Mouse (Mus musculus) cerebellum, postnatal 25 days (tissue): ENCODE data around the gene Tyw3.
A peak's percentile ranks its signal among the peaks of the same experiment; 100 is the strongest.
"Not testable (repeated sequence)": the region's sequence is repeated elsewhere in the genome, so short reads cannot be mapped to it uniquely, and the experiment has no call there.

ENCODE experiments used
- DNase-seq, 2 experiments: peaks; one replicate each; pipeline ENCODE4 v3.0.0; 2021; ENCODE audit warnings: mixed read lengths in 2 of 2

Gene Tyw3

DNA sequence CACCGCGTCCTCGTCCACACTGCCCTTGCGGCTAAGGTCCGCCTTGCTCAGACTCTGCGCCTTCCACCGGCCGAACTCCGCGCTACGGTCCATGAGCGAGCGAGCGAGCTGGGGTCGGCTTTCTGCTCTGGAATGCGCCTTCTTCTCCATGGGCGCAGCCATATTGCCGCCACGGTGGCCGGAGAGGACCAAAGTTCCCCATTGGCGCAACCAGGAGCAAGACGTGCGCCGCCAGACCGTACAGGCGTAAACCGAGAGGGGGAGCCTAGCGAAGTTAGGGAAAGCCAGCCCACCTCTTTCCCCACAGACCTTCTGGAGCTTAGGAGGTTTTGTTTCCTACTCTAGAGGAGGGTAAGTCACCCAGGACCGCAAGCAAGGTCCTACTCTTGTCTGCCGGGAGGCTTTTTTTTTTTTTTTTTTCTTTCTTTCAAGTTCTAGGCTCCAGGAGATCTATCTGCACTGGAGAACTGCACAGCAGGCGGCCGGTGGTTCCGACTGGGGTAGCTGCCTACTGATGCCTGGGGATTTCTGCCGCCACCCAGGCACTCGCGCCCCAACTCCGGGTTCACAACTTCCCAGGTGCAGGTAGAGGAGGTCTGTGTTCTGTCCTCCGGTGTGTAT, at the start of gene Tyw3:
Gene Tyw3 (minus strand): TSS at position 171 of the 621 bp plus-strand sequence.
- DNase-seq: peak; percentile 99 to 100

DNA sequence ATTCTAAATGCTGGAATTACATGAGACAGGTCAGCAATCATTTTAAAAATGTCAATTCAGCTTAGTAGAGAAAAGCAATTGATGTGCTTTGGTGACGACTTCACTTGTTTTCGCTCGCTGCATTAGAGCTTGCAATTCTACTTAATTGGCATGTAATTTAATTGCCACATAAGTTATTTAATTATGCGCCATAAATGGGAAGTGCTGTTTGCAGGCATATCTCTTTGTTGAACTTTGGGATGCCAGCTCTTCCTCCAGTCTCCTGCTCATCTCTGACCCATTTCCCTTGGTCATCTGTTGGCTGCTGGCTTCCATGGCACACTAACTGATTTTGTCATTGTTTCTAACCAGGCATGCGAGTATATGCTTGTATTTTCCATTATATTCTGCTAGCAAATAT, 36.2 kb upstream of the Tyw3 start:
- DNase-seq: no peak

DNA sequence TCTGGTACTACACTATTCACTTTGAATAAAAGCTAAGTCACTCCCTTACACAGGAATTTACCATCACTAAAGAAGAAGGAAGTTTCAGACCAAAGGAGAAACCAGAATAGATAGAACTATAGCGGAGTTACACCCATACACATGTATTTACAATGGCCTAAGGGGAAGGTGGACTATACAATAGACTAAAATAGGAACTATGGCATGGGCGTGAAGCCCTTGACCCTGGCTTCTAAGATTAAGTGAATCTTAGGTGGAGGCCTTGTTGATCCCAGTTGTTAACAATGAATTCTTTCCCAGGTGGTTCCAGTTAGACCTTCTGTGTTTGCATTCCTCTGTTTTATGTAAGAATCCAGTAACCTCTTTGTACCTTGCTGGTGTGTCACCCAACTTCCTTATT, 34.4 kb upstream of the Tyw3 start:
- not testable (repeated sequence) for DNase-seq

DNA sequence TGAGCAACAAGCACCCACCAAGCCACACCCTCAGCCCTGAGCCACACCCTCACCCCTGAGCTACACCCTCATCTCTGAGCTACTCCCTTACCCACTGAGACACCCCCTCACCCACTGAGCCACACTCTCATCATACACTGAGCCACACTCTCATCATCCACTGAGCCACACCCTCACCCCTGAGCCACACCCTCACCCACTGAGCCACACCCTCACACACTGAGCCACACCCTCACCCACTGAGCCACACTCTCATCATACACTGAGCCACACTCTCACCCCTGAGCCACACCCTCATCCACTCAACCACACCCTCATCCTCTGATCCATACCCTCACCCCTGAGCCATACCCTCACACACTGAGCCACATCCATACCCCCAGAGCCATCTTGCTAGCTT, 31.4 kb upstream of the Tyw3 start:
- no peak for DNase-seq

DNA sequence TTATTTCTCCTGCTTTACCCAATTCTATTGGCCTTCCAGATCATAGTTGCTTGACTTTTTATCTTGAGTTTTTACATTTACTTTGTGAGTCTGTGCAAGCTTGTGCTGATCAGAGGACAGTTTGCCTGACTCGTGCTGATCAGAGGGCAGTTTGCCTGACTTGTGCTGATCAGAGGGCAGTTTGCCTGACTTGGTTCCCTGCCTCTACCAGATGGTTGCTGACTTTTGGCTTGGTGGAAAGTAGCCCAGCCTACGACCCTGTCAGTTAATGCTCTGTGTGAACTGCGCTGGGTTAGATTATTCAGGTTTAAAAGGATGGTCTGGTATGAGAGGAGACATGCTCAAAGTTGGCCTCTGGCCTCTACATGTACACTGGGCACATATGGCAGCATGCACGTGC, 19.2 kb upstream of the Tyw3 start:
- DNase-seq: no peak

DNA sequence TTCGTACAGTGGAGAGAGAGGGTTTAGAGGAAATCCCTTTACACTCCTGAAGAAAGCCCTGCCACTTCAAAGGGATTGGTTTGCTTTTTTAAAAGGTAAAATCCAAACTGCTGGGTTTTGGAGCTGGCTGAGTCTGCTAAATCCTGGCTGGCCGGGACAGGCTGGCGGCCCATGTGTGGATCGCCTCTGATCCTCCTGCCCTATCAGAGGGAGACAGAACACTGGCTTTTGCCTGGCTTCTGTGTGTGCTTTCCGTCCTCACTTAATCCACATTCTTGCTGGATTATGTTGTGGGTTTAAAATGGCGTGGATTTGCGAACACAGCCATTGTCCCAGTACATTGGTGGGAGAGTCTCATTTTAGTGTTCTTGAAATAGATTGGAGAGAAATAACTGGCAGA, 18.4 kb upstream of the Tyw3 start:
- no peak for DNase-seq

DNA sequence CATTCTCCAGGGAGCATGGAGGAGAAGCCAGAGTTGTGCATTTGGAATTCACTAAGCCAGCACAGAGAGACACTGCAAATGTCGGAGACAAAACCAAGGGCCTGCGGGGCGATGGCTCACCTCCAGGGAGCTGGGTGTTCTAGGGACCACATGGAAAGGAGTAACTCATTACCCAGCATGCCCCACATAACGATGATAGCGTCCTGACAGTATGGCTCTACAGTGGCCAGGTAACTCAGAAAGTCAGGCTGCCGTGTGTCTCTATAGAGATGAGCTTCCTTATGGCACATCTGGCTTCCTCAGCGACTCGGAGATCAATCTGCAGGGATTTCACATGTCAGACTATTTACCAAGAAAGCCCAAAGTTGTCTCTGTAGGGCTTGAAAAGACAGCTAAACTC, 17.9 kb upstream of the Tyw3 start:
- DNase-seq: no peak

DNA sequence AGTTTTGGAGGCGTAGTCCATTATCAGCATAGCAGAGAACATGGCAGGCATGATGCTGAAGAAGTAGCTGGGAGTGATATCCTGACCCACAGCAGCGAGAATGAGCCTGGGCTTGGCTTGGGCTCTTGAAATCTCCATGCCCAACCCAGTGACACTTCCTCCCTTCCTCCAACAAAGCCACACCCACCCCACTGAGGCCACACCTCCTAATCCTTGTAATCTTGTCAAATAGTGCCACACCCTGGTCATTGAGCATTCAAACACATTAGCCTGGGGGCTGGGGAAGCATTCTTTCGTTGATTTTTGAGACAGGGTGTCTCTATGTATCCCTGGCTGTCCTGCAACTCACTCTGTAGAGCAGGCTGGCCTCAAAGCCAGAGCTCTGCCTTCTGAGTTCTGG, 15.0 kb upstream of the Tyw3 start:
- DNase-seq: no peak

DNA sequence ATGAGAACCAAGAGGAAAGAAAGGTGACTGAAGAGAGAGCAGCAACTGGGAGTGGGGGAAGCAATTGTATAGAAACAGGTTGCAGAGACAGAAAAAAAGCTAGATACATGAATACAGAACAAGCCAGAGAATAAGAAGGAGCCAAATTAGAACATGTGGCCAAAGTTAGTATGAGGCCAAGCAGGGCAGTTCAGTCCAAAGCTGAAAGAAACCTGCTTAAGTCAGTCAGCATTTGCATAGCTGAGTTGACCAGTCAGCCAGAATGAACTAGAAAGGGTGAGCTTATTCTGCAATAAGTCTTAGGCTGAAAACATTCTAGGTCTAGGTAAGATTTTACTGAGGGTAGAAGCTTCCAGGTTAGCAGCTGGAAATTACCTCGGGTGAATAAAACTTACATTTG, 11.0 kb upstream of the Tyw3 start:
- DNase-seq: no peak

DNA sequence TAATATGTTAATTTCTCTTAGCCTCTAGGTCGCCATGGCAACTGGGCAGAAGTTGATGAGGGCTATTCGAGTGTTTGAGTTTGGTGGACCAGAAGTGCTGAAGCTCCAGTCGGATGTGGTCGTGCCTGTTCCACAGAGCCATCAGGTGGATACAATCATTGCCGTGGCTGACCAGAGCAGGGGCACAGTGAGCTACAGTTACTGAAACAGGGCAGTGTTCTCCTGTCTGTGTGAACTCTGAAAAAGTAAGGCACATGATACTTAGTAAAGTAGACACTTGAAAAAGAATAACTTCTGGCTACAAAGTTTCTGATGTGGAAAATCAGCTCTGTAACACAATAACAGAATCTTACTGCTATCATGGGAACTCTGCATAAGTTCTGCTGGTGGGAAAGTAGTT, 8.0 kb upstream of the Tyw3 start:
- DNase-seq: no peak

DNA sequence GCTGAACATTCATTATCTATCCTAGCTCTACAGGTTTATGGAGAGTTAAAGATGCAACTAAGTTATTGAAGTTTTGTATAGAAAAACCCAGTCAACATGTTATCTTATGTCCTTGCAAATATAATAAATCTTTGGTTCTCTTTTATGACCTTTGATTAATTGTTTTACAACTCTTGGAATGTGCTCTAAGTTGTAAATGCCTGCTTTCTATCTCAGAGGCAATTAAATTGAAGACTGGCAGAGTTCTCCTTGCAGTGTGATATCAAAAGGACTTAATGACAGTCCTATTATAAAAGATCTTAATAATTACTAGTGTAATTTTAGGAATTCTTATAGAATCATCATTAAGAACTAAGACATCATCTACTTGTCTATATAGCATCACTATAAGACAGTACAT, 5.2 kb upstream of the Tyw3 start:
- no peak for DNase-seq

DNA sequence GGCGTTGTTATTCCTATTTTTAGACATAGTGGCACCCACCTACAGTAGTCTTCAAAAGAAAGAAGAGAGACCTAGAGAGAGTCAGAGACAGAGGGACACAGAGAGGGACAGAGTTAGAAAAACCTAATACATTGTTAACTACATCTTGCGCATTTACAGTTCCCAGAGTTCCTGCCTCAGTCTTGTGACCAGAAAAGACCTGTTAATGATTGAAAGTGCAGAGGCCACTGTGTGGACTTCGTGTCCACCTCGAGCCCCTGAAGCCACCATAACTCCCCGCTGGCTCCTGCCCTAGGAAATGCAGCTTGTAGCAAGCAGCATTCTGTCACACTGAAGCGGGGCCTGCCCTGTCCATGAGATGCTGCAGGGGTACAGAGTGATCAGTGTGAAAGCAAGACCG, 657 bp upstream of the Tyw3 start:
- DNase-seq: peak in 1 of 2 experiments; percentile 20

DNA sequence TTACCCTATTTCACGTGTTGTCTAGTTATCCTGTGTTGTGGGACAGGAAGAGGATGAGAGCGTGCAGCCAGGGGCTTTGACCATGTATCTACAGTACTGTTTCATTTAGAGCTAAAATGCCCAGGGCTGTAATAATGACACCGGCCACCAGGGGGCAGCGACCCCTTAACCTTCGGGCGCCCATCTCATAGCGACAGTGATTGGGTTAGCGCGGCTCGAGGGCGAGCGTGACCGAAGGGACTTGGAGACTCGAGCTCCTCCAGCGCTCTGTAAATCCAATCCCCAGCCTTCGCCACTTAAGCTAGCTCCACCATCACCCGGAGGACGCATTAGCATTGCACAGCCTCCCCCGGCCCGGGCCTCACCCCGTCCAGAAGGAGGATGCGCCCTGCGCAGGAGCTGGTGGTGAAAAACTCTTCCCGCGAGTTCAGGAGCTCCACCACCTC, 393 bp downstream of the Tyw3 start, which contains the start of gene Cryz:
Gene Cryz (plus strand): TSS at position 224 of the 446 bp plus-strand sequence.
- DNase-seq: peak; percentile 96

DNA sequence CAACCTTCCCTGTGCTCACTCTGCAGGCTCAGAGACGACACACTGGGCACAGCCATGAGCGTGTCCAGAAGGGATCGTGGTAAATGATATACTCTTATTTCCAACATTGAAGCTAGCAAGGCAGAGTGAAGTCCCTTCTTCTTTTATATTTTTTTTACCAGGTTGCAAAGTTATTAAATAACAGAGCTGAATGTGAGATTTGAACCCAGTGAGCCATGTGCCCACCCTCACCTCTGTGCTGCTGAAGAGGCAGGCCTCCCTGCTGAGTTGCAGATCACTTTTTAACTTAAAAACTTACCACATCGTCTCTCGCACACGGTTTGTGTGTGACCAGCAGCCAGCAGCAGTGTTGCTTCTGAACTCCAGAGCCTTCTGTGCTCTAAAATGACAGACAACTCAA, 2.7 kb downstream of the Tyw3 start:
- DNase-seq: no peak

DNA sequence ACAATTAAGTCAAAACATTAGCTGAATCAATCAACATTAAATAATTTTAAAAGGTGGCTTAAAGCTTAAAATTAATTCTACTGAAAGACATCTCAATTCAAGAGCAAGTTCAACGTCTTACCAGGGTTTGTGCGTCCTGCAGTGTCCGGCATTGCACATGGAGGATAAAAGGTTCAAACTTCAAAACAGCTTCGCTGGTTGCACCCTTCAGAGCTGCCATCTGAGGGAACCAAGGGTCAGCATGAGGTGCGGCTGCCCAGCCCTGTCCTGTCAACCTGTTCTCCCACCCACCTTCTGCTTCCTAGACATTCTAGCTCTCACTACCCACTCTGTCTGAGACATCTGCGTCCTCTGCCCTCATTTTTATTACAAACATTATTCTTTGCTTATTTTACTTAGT, 3.3 kb downstream of the Tyw3 start:
- DNase-seq: no peak

DNA sequence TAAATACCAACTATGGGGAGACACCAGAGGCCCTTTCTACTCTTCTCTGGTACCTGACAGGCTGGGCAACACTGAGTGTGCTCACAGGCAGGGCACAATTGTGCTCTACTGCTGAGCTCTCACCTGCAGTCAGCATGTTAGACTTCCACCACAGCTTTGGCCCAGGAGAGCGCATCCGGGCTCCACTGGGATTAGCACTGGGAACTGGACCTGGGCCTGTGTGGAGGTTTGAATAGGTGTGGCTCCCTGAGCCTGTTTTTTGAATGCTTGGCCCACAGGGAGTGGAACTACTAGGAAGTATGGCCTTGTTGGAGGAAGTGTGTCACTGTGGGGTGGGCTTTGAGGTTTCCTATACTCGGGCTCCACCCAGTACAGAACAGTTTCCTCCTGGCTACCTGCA, 5.3 kb downstream of the Tyw3 start:
- DNase-seq: no peak

DNA sequence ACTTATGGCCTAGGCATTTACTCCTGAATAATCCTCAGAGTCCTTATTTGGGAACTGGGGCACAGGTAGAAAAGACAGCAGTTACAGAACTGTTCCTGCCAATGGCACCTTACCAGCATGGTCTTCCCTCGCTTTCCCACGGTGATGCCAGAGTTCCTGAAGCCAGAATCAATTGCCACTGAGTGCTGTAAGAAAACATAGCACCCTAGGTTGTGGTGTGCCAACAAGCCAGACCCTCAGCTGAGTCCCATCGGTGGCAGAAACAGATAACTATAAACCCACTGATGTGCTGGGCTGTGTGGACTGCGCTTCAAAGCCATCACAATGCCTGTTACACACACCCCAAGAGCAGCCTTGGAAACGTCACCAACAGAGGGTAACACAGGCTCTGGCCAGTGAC, 5.9 kb downstream of the Tyw3 start:
- no peak for DNase-seq

DNA sequence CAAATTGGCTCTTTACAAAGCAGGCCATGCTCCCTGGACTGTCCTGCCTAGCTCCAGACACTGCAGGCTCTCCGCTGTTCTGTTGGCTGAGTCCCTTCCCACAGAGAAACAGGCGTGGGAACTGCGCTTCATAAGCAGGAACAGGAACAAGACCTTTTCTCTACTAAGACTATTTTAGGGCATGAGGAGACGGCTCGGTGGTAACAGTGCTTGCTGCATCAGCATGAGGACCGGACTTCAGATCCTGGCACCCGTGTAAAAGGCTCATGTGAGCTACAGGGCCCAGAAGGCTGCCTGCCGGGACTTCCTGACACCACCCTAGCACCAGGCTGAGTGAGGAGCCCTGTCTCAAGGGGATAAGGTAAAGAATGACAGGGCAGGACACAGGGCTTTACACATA, 12.6 kb downstream of the Tyw3 start:
- DNase-seq: no peak

DNA sequence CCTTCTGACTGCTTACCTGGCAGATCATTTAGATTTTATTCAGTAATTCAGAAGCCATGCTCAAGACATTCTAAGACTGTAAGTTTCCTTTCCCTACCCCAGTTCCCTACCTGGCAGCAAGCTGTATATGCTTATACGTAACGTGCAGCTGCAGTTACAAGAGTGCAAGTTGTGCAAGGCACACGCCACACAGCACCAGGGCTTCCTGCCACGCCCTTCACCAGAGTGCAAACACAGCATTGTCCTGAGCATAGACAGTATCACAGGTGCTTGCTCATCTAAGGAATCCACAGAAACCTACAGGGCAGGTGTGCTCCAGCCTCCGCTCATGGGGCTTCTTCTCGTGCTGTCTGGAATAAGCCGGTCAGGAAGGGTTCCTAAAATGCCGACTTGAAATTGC, 19.0 kb downstream of the Tyw3 start:
- no peak for DNase-seq

DNA sequence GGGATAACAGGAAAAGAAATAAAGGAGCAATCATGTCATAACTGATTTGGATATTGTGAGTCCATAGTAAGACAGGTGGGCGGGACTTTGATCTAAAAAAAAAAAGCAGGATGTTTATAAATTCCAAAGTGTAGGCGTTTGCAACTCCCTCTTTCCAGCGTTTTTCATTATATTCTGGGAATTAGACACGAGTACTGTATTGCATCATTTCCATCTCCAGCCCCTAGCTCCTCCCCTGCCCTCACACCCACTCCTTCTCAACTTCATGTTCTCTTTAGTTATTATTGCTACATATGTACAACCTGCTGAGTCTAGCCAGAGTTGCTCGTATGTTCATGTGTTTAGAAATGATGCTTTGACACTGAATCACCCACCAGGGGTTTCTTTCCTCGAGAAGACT, 23.2 kb downstream of the Tyw3 start:
- no peak for DNase-seq

DNA sequence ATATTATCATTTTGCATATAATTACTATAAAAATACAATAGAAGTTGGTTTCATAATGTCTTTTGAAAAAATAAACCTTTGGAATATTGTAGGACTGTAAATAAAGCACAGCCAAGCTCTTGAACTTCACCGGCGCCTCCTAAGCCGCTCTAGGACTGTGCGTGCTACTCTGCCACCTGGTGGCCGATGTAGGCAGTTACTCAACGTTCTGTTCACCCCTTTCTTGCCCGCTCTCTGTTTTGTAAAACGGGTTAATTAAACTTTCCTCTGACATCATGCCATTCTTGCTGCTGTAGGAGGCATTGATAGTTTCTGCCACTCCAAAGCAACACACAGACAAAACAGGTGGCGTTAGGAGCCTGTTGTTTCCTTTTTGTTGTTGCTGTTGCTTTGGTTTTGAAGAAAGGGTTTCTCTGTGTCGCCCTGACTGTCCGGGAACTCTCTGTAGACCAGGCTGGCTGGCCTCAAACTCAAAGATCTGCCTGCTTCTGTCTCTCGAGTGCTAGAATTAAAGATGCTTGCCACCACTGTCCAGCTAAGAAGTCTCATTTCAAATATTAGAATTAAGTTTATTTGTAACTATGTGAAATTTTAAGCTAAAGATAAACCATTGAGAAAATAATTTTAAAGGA, 24.4 kb downstream of the Tyw3 start:
- DNase-seq: peak; percentile 72 to 87

DNA sequence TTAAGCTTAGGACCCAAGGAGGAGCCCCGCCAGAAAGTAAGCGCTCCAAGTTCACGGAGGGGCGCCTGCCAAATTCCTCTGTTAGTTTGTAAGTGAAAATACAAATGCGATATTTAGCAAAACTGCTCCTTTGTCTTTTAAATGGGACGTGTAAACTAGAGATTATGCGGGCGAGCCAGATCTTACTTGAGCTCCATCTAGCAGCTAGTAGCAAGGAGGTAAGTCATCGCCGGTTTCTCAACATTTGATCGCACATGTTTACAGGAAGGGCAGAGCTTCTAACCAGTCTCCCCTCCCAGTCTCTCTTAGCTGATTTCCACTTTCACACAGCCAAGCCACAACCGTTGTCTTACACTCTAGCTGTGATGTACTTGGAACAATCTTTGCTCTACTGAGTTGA, 26.1 kb downstream of the Tyw3 start:
- peak in 1 of 2 experiments; percentile 15 for DNase-seq

DNA sequence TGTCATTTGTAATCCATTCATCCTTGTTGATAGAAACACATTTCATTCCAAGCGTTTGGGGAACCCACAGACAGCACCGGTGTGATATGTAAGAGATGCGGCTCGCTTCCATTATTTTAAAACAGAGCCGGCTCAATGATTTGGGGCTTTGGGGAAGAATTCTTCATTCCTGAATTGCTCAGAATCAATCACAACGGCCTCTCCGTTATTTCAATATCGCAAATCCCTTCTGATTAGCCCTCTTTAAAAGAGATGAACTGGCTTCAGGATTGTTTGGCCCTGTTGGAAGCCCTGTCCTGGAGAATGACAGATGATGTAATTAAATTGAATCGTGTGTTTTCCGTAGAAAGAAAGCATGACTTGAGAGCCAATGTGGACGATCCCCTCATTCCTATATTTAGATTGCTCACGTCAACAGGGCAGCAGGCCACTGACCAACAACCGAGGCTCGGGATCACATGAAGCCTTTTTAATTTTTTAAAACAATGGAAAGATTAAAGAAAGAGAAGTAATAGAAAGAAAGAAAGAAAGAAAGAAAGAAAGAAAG, 26.8 kb downstream of the Tyw3 start:
- DNase-seq: no peak

DNA sequence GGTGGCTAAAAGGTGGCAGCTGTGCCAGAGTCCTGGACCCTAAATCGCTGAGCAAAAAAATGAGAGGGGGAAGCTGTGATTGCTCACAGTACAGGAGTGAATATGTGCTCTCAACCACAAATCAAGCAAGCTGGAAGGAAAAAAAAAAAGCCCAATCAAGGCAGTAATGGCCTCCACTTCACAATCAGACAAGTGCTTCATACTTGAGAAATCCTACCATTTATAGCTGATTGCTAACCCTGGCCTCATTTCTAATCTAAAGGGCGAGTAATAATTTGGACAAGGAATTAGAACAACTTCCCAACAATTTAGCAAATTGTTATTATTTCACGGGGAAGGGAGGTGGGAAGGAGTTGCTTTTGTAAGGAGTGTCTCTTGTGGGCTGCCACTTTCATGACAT, 31.5 kb downstream of the Tyw3 start:
- DNase-seq: no peak

DNA sequence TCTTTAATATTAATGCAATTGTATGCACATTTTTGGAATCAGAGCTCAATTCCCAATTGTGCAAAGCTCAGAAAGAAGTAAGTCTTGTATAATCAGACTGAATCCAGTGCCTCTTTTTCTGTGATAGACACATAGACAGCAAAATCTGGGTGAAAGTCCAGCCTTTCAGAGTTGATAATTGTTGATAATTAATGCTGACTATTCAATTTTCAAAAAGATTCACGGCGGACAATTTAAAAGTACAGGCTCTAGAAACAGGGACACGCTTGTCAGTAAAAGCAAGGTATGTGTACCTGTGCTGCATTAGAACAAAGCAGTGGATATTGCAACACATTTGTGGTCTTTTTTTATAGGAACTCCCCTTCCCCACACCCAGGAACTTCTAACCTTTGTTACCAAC, 34.7 kb downstream of the Tyw3 start:
- DNase-seq: no peak
